Mouse (Mus musculus) liver, postnatal 0 days (tissue): ENCODE data around the gene Snw1. TPM values are rescaled to one million over a fixed set of nuclear protein-coding genes. Genes with fewer than 3 reads are reported as not detected.

Experiments used
- ATAC-seq: fragments of 200-750 bp; cut with Nextera tagmentation; 2 replicates; pipeline ENCODE4 v1.8.0; 2017; ENCODE audit warnings: mild to moderate bottlenecking, moderate library complexity
- DNase-seq: peaks from one replicate; pipeline ENCODE4 v3.0.0-alpha.2; 2016
- H3K27ac ChIP-seq: fragments of 300-500 bp; sonication (generic); 2 replicates; pipeline ENCODE4 v1.5.1; 2014; ENCODE audit warnings: antibody characterized with exemption, moderate library complexity, mild to moderate bottlenecking, low read depth
- H3K27me3 ChIP-seq: fragments of 300-500 bp; sonication (generic); 2 replicates; pipeline ENCODE4 v1.6.1; 2014; ENCODE audit warnings: low read length, control low read depth, mixed read lengths; ENCODE audit not compliant: insufficient read depth
- H3K36me3 ChIP-seq: fragments of 300-500 bp; sonication (generic); replicated peaks from 2 replicates; pipeline ENCODE4 v1.6.1; 2014; ENCODE audit warnings: mild to moderate bottlenecking, control low read depth, low read length, moderate library complexity, mixed read lengths; ENCODE audit not compliant: insufficient read depth
- H3K4me1 ChIP-seq: fragments of 300-500 bp; sonication (generic); 2 replicates; pipeline ENCODE4 v1.6.1; 2014; ENCODE audit warnings: antibody characterized with exemption, mild to moderate bottlenecking, control low read depth; ENCODE audit not compliant: insufficient read depth
- H3K4me2 ChIP-seq: fragments of 300-500 bp; sonication (generic); 2 replicates; pipeline ENCODE4 v1.6.1; 2014; ENCODE audit warnings: low read depth, mild to moderate bottlenecking, low read length, moderate library complexity, mixed read lengths
- H3K4me3 ChIP-seq: fragments of 300-500 bp; sonication (generic); 2 replicates; pipeline ENCODE4 v1.5.1; 2014; ENCODE audit warnings: low read depth, low read length
- H3K9ac ChIP-seq: fragments of 300-500 bp; sonication (generic); replicated peaks from 2 replicates; pipeline ENCODE4 v1.6.1; 2014; ENCODE audit warnings: mild to moderate bottlenecking, moderate library complexity
- H3K9me3 ChIP-seq: fragments of 300-500 bp; sonication (generic); 2 replicates; pipeline ENCODE4 v1.6.1; 2016; ENCODE audit warnings: mild to moderate bottlenecking, control low read depth, low read length, mixed read lengths
- CTCF ChIP-seq: sonication (generic); IDR thresholded peaks from 2 replicates; pipeline ENCODE4 v1.5.1; 2016; ENCODE audit warnings: antibody characterized with exemption, low read depth
- EP300 ChIP-seq: IDR thresholded peaks from 2 replicates; pipeline ENCODE4 v1.6.1; 2016; ENCODE audit warnings: antibody characterized with exemption, low read depth, mild to moderate bottlenecking
- WGBS: fragments of 180-500 bp; shearing (Covaris S2); extraction: QIAGEN DNeasy Blood & Tissue Kit; methylation state at CpG from one replicate; pipeline ENCODE4 v1.1.7; 2014; ENCODE audit not compliant: insufficient replicate concordance; 5-methylcytosine and 5-hydroxymethylcytosine counted together
- polyA plus RNA-seq: library from polyadenylated mRNA; unstranded; fragments of >200 nt; fragmentation: Nextera tagmentation; extraction: Ambion mirVana; gene quantifications from 2 replicates; pipeline ENCODE4 v1.2.1, GENCODE M21; 2015

Snw1 gene
- polyA plus RNA-seq, 1 experiment from 2014 or later = 41.3 TPM

DNA sequence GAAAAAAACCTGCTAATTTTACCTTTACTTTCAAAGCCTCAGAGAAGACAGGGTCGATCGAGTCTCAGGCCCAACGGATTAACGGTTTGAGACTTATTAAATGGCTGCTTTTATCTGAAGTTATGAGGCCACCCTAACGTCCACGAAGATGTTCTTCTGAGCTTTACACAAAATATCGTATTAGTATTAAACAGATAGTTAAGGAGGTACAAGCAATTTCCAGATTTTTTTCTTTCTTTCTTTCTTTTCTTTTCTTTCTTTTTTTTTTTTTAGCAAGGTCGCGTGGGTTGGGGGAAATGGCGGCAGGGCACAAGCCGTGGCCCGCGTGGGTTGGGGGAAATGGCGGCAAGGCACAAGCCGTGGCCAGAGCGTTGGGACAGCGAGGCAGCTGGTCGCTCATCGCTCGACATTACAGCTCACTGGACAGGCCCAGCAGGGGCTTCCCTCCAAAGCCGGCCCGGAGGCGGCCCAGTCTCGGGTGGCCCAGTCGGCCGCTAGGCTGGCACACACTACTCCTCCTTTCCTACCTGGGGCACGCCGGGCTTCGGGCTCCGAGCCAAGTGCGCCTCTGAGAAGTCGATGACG lies 28.9 kb downstream of the Snw1 start:
- H3K36me3 ChIP-seq = peaks cover 44% of the 10 kb centered on the region
- WGBS = under 1% methylated on average over 33 of the region's 33 CpGs

DNA sequence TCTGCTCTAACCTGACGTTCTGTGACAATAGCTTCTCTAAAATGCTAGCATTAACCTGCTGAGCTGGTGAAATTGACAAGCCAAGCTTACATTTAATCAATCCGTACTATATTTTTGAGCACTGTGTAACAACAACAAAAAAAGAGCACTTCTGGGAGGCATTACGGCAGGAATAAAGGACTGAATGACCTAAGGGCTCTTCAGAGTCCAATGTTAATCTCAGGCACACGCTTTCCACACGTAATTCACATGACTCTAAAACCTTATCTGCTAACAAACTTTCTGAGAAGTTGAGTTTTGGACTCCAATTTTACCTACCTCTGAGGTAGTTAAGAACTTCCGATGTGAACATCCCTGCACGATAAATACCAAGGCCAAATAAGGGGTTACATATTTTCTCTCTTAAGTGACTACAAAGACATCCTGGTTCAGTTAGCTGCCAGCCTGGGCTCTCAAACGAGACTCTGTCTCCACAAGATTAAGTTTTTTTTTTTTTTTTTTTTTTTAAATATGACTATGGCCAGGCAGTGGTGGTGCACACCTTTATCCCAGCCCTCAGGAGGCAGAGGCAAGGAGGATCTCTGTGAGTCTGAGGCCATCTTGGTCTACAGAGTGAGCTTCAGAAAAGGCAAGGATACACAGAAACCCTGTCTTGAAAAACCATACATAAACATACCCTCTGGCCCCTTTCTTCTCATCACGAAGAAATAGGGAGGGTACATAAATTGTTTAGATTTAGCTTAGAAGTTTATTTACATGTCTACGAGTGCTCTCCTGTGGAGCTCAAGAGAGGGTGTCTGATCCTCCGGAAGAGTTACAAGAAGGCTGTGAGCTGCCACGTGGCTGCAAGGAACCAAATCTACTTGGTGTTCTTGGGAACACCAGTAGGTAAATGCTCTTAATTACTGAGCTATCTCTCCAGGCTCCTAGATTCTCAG lies 29.6 kb downstream of the Snw1 start:
- Histone ChIP-seq H3K9me3 (no peaks in the 10 kb centered on the region), H3K4me3 (peak overlapping the region; percentile 92), H3K4me1 (peaks cover 22% of the 10 kb centered on the region), H3K27me3 (no peaks in the 10 kb centered on the region), H3K9ac (peak overlapping the region; percentile 90), H3K27ac (peak overlapping the region; percentile 90), H3K36me3 (peaks cover 44% of the 10 kb centered on the region), H3K4me2 (peak overlapping the region; percentile 78)
- no peak for ATAC-seq
- WGBS = 11% methylated on average over 12 of the region's 12 CpGs
- TF ChIP-seq EP300 (no peak), CTCF (no peak)
- DNase-seq = no peak

More for the DNA sequence above, 28.9 kb downstream of the Snw1 start:
- no peak for TF ChIP-seq CTCF
- TF ChIP-seq EP300 = no peak
- H3K27me3 ChIP-seq = no peaks in the 10 kb centered on the region
- H3K4me1 ChIP-seq = peaks cover 22% of the 10 kb centered on the region
- DNase-seq = no peak
- H3K4me3 ChIP-seq = peak overlapping the region; percentile 92
- H3K9ac ChIP-seq = peak overlapping the region; percentile 90
- peak overlapping the region; percentile 90 for H3K27ac ChIP-seq
- H3K4me2 ChIP-seq = peak overlapping the region; percentile 78
- peak; percentile 68 for ATAC-seq
- H3K9me3 ChIP-seq = no peaks in the 10 kb centered on the region

DNA sequence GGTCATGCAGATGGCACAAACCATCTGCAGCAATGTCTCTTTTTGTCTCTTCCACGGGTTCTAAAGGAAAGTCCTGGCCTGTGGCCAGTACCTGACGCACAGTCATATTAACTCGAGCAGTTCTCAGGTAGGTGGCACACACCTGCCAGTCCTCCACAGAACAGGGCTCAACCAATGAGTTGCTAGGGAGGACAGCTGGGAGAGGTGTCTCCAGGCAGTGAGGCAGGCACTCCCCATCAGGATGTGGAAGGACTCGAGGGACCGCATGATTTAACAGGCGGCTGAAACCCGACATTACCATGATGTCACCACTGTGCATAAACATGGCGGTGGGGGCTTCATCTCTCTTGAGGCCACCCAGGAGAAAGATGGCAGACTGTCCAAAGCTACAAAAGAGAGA lies 43.2 kb downstream of the Snw1 start:
- no peak for TF ChIP-seq CTCF
- TF ChIP-seq EP300 = no peak
- Histone ChIP-seq H3K36me3 (peaks cover 69% of the 10 kb centered on the region), H3K4me1 (no peaks in the 10 kb centered on the region), H3K9me3 (no peaks in the 10 kb centered on the region), H3K27ac (no peak overlapping the region), H3K9ac (no peak overlapping the region), H3K4me3 (no peak overlapping the region), H3K27me3 (no peaks in the 10 kb centered on the region), H3K4me2 (no peak overlapping the region)
- 85% methylated on average over 8 of the region's 8 CpGs for WGBS
- no peak for ATAC-seq
- DNase-seq = no peak

DNA sequence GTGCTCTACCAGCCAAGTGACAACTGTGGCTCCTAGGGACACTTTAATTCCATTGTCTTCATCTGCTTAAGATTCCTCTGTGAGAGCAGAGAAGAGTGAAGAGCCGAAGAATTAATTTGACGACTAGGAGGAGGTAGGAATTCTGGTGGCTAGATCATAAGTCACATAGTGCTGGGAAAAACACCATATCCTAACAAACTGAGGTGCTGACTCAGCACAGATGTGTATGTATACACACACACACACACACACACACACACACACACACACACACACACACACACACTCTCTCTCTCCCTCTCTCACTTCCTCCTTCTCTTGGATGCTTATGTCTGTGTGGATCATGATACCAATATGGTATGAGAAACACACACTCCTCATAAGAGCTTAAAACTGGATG lies 43.8 kb downstream of the Snw1 start:
- Histone ChIP-seq H3K4me2 (no peak overlapping the region), H3K4me1 (no peaks in the 10 kb centered on the region), H3K9me3 (no peaks in the 10 kb centered on the region), H3K27ac (no peak overlapping the region), H3K9ac (no peak overlapping the region), H3K4me3 (no peak overlapping the region), H3K36me3 (peaks cover 69% of the 10 kb centered on the region), H3K27me3 (no peaks in the 10 kb centered on the region)
- 0 out of 2 replicates have a peak, but pooled peaks have one; percentile 7 for ATAC-seq
- DNase-seq = no peak
- 87% methylated on average over 2 of the region's 2 CpGs for WGBS
- TF ChIP-seq CTCF (no peak), EP300 (no peak)

DNA sequence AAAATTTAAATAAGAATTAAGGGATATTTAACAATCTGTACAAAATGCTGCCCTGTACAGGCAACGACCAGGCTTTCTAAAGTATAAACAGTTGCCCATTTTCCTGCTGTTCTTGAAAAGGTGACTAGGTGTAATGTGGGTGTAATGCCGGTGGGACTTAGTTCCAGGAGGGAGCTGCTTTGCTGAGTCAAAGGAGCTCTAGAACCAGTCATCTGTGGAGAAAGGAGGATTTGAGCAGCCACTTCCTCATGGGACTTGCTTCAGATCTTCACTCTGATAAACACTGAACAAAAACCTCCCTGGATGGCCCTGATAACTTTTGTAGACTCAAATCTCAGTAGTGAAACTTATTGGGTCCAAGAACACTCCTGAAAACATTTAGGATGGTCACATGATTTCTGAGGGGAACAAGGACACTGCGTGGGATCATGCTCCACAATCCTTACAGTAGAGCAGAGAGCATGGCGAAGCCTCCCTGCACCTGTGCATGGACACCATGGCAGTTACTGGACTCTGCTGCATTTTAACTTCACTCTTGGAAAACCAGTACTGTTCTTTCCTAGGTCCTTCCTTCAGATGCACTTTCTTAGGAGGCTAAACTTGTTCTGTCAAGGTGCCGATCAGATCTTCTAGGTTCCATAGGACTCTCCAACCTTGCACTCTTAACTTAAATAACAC lies 45.6 kb downstream of the Snw1 start:
- H3K4me1 ChIP-seq = peaks cover 3% of the 10 kb centered on the region
- H3K27me3 ChIP-seq = no peaks in the 10 kb centered on the region
- TF ChIP-seq CTCF (no peak), EP300 (no peak)
- DNase-seq (no peak), ATAC-seq (no peak)
- no peak overlapping the region for H3K27ac ChIP-seq
- WGBS = 87% methylated on average over 5 of the region's 5 CpGs
- peaks cover 56% of the 10 kb centered on the region for H3K36me3 ChIP-seq
- no peaks in the 10 kb centered on the region for H3K9me3 ChIP-seq
- no peak overlapping the region for H3K4me2 ChIP-seq
- H3K9ac ChIP-seq = no peak overlapping the region
- H3K4me3 ChIP-seq = no peak overlapping the region

DNA sequence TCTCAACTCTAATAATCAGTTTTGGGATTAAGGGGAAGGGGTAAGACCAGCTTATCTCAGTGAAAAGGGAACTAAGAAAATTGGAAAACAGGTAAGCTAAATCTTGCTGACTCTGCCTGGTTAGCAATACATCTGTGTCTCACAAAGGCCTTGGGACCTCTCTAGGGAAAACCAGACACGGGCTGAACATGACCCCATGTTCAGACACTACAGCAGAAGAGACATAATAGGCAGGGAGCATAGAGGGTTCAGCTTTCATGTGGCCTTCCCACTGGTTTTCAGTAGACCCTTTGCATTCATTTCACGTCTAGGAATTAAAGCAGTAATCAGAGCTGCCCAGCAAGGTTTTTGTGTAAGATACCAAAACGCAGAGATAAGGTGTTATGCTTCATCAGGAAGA lies 47.6 kb downstream of the Snw1 start:
- TF ChIP-seq EP300 = no peak
- no peak for TF ChIP-seq CTCF
- ATAC-seq (no peak), DNase-seq (no peak)
- H3K36me3 ChIP-seq = peaks cover 42% of the 10 kb centered on the region
- no peak overlapping the region for H3K27ac ChIP-seq
- no peaks in the 10 kb centered on the region for H3K9me3 ChIP-seq
- H3K4me3 ChIP-seq = no peak overlapping the region
- 58% methylated on average over 3 of the region's 3 CpGs for WGBS
- H3K4me1 ChIP-seq = peaks cover 3% of the 10 kb centered on the region
- H3K27me3 ChIP-seq = no peaks in the 10 kb centered on the region
- H3K9ac ChIP-seq = no peak overlapping the region
- H3K4me2 ChIP-seq = no peak overlapping the region
